In the genomic region with DNA sequence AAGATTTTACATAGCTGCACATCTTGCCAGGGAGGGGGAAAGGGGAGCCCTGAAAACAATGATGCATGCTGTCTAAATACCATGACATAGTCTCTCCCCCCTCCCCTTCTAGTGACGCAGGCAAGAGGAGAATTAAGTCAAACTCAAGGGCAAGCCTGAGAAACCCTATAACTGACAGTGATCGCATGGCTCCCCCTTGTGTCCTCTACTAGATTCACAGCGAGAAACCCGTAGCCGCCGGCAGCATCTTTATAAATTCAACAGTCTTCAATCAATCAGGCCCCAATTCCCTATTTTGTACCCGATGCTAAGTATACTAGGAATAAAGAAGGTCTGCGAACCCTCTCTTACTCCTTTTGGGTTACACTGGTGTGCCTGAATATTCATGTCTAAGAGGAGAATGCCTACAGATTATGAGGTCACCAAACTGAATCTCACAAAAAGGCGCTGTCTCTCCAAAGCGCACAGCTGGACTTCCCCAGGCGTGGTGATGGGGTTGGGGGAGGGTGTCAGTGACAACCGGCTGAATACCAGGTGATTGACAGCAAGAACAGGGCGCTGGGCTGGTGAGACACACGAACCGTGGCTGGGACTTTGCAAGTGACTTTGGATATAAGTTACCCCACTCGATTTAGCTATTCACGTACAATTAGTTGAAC, we compare ENCODE assay signal across 8 mouse cellular contexts. TPM values are rescaled to one million over a fixed set of nuclear protein-coding genes. Genes with fewer than 3 reads are reported as not detected.
DNase-seq lines count a peak whose midpoint lies in the region; ATAC-seq lines count a peak whose summit lies in the region.

No protein-coding gene starts in this region.

- H3K9ac ChIP-seq in heart, embryonic 12.5 days: 0 out of 2 replicates have a peak overlapping the region, but pooled peaks have one; percentile 50
- peak overlapping the region; percentile 51 for H3K9ac ChIP-seq in kidney, embryonic 16.5 days (replicated peaks; ENCODE audit: low read length)

- H3K4me3 ChIP-seq in erythroblast, embryonic 14.5 days (replicated peaks): peak overlapping the region; percentile 37
- H3K4me3 ChIP-seq in heart, embryonic 12.5 days: peak overlapping the region; percentile 76
- H3K4me3 ChIP-seq in kidney, embryonic 16.5 days (ENCODE audit: low read length): peak overlapping the region; percentile 76

- H3K36me3 ChIP-seq in erythroblast, embryonic 14.5 days (ENCODE audit: control insufficient read depth): peaks cover 2% of the 10 kb centered on the region
- no peaks in the 10 kb centered on the region; the same call in 1 of the 2 replicates for H3K36me3 ChIP-seq in heart, embryonic 12.5 days
- H3K36me3 ChIP-seq in kidney, embryonic 16.5 days (ENCODE audit: insufficient read depth, low read length): no peaks in the 10 kb centered on the region

- H3K27me3 ChIP-seq in erythroblast, embryonic 14.5 days (ENCODE audit: control insufficient read depth): no peaks in the 10 kb centered on the region
- H3K27me3 ChIP-seq in heart, embryonic 12.5 days (replicated peaks): no peaks in the 10 kb centered on the region
- no peaks in the 10 kb centered on the region for H3K27me3 ChIP-seq in kidney, embryonic 16.5 days (ENCODE audit: insufficient read depth, low read length)

- peak overlapping the region; percentile 71 for H3K4me2 ChIP-seq in heart, embryonic 12.5 days
- peak overlapping the region; percentile 71 for H3K4me2 ChIP-seq in kidney, embryonic 16.5 days (replicated peaks; ENCODE audit: low read depth, low read length)

- ATAC-seq in CD4-positive, CD25-positive, alpha-beta regulatory T cell, adult 4 months: peak; percentile 71
- no peak for ATAC-seq in heart, embryonic 12.5 days (ENCODE audit: insufficient number of reproducible peaks, low FRiP score)
- ATAC-seq in kidney, embryonic 16.5 days (ENCODE audit: low FRiP score, low TSS enrichment): no peak

- DNase-seq in brain, adult 2 months (ENCODE audit: low read depth, low spot score): peak; percentile 91
- DNase-seq in liver: peak; percentile 62
- peak; percentile 12 to 37 for DNase-seq in monocyte, adult 2 months (ENCODE audit: low read depth in 1 of 2, low spot score in 2 of 2)
- peak; percentile 63 to 82 for DNase-seq in spleen, postnatal 4 days (ENCODE audit: low spot score in 2 of 2)

- H3K27ac ChIP-seq in heart, embryonic 12.5 days (ENCODE audit: poor library complexity, severe bottlenecking): no peak overlapping the region
- H3K27ac ChIP-seq in kidney, embryonic 16.5 days (ENCODE audit: low read length): no peak overlapping the region

- peaks cover 52% of the 10 kb centered on the region for H3K4me1 ChIP-seq in erythroblast, embryonic 14.5 days (ENCODE audit: control insufficient read depth)
- peaks cover 22% of the 10 kb centered on the region for H3K4me1 ChIP-seq in heart, embryonic 12.5 days (replicated peaks)
- H3K4me1 ChIP-seq in kidney, embryonic 16.5 days (ENCODE audit: insufficient read depth, low read length): peaks cover 24% of the 10 kb centered on the region

- WGBS in heart, embryonic 12.5 days: 3% methylated on average over 17 of the region's 17 CpGs
- 2% methylated on average over 17 of the region's 17 CpGs for WGBS in kidney, embryonic 16.5 days

- H3K9me3 ChIP-seq in erythroblast, embryonic 14.5 days (ENCODE audit: control insufficient read depth, low read length): no peaks in the 10 kb centered on the region
- H3K9me3 ChIP-seq in heart, embryonic 12.5 days (replicated peaks): no peaks in the 10 kb centered on the region
- no peaks in the 10 kb centered on the region for H3K9me3 ChIP-seq in kidney, embryonic 16.5 days (ENCODE audit: low read length)

RNA-seq across cellular contexts. Expression of a gene that starts 1.3 kb away (rescaled TPM):
- polyA plus RNA-seq in CD4-positive, CD25-positive, alpha-beta regulatory T cell, adult 4 months (2017; shearing (Covaris generic)): 10 to 100 TPM; 27.6 to 28.4 TPM
- polyA plus RNA-seq in erythroblast, embryonic 14.5 days (2012): 0.16 TPM in 2 replicates
- 27.2 and 34.1 TPM in 2 replicates for polyA plus RNA-seq in heart, embryonic 12.5 days (2016; fragmentation: Nextera tagmentation; extraction: Ambion mirVana)
- 38.6 and 42.2 TPM in 2 replicates for polyA plus RNA-seq in kidney, embryonic 16.5 days (2015; fragmentation: Nextera tagmentation; extraction: Ambion mirVana)

RNA-seq across cellular contexts. Expression of a gene that starts 16.8 kb away (rescaled TPM):
- under 1 TPM; 0.60 to 0.81 TPM for polyA plus RNA-seq in CD4-positive, CD25-positive, alpha-beta regulatory T cell, adult 4 months (2017; shearing (Covaris generic))
- polyA plus RNA-seq in erythroblast, embryonic 14.5 days (2012): not detected in 2 replicates
- polyA plus RNA-seq in heart, embryonic 12.5 days (2016; fragmentation: Nextera tagmentation; extraction: Ambion mirVana): not detected in 2 replicates
- polyA plus RNA-seq in kidney, embryonic 16.5 days (2015; fragmentation: Nextera tagmentation; extraction: Ambion mirVana): 0.23 and 0.26 TPM in 2 replicates

RNA-seq across cellular contexts. Expression of a gene that starts 20.5 kb away (rescaled TPM):
- polyA plus RNA-seq in CD4-positive, CD25-positive, alpha-beta regulatory T cell, adult 4 months (2017; shearing (Covaris generic)): 10 to 100 TPM; 10.2 to 12.0 TPM
- 0.33 and 0.48 TPM in 2 replicates for polyA plus RNA-seq in erythroblast, embryonic 14.5 days (2012)
- polyA plus RNA-seq in heart, embryonic 12.5 days (2016; fragmentation: Nextera tagmentation; extraction: Ambion mirVana): 71.3 and 85.5 TPM in 2 replicates
- polyA plus RNA-seq in kidney, embryonic 16.5 days (2015; fragmentation: Nextera tagmentation; extraction: Ambion mirVana): 35.2 and 37.6 TPM in 2 replicates

Comparison
In these comparisons a context has a peak if more than half of its experiments do, and no peak if none do; other contexts are left out.
1. DNase-seq: peak in every context shown above with its lines; median percentile 91 in brain, adult 2 months; 72 in spleen, postnatal 4 days; 62 in liver; 24 in monocyte, adult 2 months.
2. RNA of a gene that starts 1.3 kb away (polyA plus RNA-seq): 38.6 to 42.2 TPM in kidney, embryonic 16.5 days, 27.6 to 28.4 TPM in CD4-positive, CD25-positive, alpha-beta regulatory T cell, adult 4 months and 27.2 to 34.1 TPM in heart, embryonic 12.5 days; 0.16 TPM in erythroblast, embryonic 14.5 days; every median in the first group is over 10 times any median in the second.
3. Peak in every context shown above with its lines, with median percentiles within 50 percentile points of each other: H3K4me3 ChIP-seq.